Mouse (Mus musculus) cerebellum, adult 2 months (tissue): Measurements from ENCODE around the gene Hspa12a. TPM values are rescaled to one million over a fixed set of nuclear protein-coding genes. Genes with fewer than 3 reads are reported as not detected.

Experiments
- DNase-seq, 2 experiments: peaks; one replicate each; pipeline ENCODE4 v3.0.0; 2021
- H3K27ac ChIP-seq: fragments of 200-500 bp; 2 replicates; pipeline ENCODE4 v1.5.1; 2012; ENCODE audit warnings: low read length, control low read depth, inconsistent platforms; ENCODE audit not compliant: insufficient read depth
- H3K27me3 ChIP-seq: fragments of 200-500 bp; 2 replicates; pipeline ENCODE4 v1.6.1; 2012; ENCODE audit warnings: inconsistent platforms, mild to moderate bottlenecking, low read length, moderate library complexity; ENCODE audit not compliant: control insufficient read depth, insufficient read depth
- H3K4me1 ChIP-seq: fragments of 200-500 bp; 2 replicates; pipeline ENCODE4 v1.6.1; 2011; ENCODE audit warnings: low read length; ENCODE audit not compliant: control insufficient read depth, insufficient read depth
- H3K4me3 ChIP-seq: fragments of 200-500 bp; replicated peaks from 2 replicates; pipeline ENCODE3; 2011; ENCODE audit warnings: mild to moderate bottlenecking, low read depth, low read length, control low read depth; ENCODE audit not compliant: insufficient read depth
- CTCF ChIP-seq: fragments of 200-500 bp; IDR thresholded peaks from 2 replicates; pipeline ENCODE4 v1.5.1; 2011; ENCODE audit warnings: low read depth, mild to moderate bottlenecking, control low read depth, low read length, moderate library complexity, borderline replicate concordance; ENCODE audit not compliant: insufficient read depth
- POLR2A ChIP-seq: fragments of 200-500 bp; IDR thresholded peaks from 2 replicates; pipeline ENCODE4 v1.6.1; 2011; ENCODE audit warnings: low read length, control low read depth, borderline replicate concordance; ENCODE audit not compliant: insufficient read depth
- WGBS: fragments of 180-500 bp; shearing (Covaris S2); methylation state at CpG from one replicate; pipeline ENCODE4 v1.1.7; 2018; 5-methylcytosine and 5-hydroxymethylcytosine counted together
- polyA plus RNA-seq: library from polyadenylated mRNA; depleted of rRNA; stranded (reverse); fragments of >200 nt; gene quantifications from 2 replicates; pipeline ENCODE4 v1.2.3, GENCODE M21; 2012

Gene Hspa12a
- polyA plus RNA-seq, 1 experiment, result 103 TPM

DNA sequence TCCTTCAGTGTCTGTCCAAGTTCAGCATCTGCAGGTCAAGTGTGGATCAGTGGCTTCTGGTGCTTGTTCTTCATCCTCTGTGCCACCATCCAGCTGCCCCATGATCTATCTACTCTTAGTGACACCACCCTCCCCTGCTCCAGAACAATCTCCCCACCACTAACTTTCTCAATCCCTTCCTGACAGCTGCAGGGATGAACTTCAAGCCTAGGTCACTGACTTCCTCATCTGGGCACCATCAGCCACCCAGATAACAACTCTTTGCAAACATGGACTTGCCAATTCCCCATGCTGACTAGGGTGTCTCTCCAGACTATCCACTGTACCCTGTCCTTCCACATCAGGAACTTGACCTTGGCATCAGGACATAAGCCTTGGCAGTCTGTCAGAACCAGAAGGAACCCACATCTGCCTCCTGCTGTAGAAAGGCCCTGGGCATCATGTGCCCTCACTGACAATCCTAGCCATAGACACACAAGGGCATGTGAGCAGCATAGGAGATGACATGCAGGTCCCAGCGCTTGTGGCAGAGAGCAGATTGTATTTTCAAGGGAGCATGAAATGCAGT lies 79.4 kb downstream of the Hspa12a start:
- no peak for TF ChIP-seq POLR2A
- TF ChIP-seq CTCF, result no peak
- no peaks in the 10 kb centered on the region for H3K27me3 ChIP-seq
- 96% methylated on average over 1 of the region's 1 CpGs for WGBS
- peaks cover 5% of the 10 kb centered on the region for H3K4me1 ChIP-seq
- no peak overlapping the region for H3K4me3 ChIP-seq
- H3K27ac ChIP-seq, result no peak overlapping the region
- DNase-seq, result no peak

DNA sequence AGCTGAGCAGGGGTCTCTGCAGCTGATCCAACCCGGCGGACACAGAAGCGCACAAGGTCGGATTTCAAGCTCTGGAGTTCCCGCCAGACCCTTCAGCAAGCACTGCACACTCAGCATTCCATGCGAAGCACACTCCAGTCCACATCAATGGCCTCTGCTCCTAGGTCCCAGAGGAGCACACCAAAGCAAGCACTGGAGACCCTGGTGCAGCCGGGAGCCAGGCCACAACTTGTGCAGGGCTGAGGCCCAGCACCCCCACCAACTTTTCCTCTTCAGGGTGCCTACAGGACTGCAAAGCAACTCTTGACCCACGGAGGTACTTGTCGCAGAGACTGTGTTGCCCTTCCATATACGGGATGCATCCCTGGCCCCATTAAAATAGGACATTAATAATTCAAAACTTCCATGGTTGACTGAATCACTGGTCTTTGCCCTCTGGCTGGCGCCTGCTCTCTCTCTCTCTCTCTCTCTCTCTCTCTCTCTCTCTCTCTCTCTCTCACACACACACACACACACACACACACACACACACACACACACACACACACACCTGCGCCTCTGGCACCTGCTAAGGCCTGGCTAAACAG lies 82.2 kb downstream of the Hspa12a start:
- H3K27me3 ChIP-seq, result no peaks in the 10 kb centered on the region
- H3K27ac ChIP-seq, result no peak overlapping the region
- 40% methylated on average over 12 of the region's 12 CpGs for WGBS
- TF ChIP-seq CTCF, result no peak
- TF ChIP-seq POLR2A, result no peak
- DNase-seq, result no peak
- peak overlapping the region; percentile 75 for H3K4me3 ChIP-seq
- peaks cover 9% of the 10 kb centered on the region for H3K4me1 ChIP-seq

DNA sequence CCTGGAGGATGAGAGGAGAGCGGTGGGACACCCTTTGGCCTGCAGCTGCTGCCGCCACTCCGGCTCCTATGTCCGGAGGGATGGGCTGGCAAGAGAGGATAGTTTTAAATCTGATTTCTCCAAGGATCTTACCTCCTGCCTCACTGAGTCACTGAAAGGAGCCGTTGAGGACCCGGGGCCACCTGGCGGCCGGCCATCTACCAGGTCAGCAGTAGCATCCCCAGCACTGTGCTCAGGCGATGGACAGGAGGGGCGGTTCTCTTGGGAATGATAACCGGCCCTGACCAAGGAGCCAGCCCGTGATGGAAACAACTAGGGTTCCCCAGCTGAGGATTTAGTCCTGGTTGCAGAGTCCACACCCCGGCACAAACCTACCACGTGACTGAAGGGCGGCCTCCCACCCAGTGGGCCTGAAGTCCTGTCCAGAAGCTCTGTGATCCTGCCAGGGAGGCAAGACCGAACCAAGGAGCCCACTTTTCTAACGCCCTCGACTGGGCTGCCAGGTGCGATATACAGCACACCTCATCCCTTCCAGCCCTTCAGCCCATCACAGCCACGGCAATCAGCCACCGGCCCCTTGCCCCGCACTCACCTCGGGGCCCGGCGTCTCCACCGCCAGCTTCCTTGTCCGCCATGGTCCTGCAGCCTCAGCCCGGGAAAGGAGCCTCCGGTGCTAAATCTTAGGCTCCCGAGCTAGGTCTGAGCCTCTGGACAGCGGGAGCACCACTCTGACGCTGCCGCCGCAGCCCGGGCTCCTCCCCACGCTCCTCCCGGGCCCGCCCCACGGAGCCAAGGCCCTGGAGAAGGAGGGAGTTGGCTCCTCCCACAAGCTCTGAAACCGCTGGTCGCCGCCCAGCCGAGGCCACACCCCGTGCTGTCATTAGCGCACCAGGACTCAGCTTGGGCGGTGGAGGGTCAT lies 82.9 kb downstream of the Hspa12a start:
- no peaks in the 10 kb centered on the region for H3K27me3 ChIP-seq
- 0 out of 2 replicates have a peak overlapping the region, but pooled peaks have one; percentile 8 for H3K27ac ChIP-seq
- DNase-seq, result peak; percentile 85 to 88
- under 1% methylated on average over 46 of the region's 46 CpGs for WGBS
- H3K4me1 ChIP-seq, result peaks cover 10% of the 10 kb centered on the region
- peak overlapping the region; percentile 75 for H3K4me3 ChIP-seq
- TF ChIP-seq CTCF, result no peak
- TF ChIP-seq POLR2A, result peak; percentile 44; the same call in 1 of the 2 replicates

DNA sequence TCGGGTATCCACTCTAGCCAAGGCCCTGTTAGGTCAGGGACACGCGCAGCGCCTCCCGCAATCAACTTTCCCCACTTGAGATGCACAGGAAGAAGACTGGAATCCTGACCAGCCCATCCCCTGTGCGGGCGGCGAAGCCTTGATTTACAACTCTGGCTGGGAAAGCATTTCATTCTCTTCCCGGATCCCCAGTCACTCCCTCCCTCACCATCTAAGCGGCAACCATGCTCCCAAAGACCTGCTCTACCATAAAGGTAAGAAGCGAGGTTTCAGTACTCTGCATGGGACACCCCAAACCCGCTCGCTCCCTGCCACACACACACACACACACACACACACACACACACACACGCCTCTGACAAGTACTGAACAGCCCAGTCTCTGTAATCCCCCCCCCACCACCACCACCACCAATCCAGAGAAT lies 83.6 kb downstream of the Hspa12a start:
- DNase-seq, result peak in 1 of 2 experiments; percentile 32
- Histone ChIP-seq H3K27ac (no peak overlapping the region), H3K4me3 (peak overlapping the region; percentile 75), H3K4me1 (peaks cover 10% of the 10 kb centered on the region), H3K27me3 (no peaks in the 10 kb centered on the region)
- WGBS, result 13% methylated on average over 14 of the region's 14 CpGs
- TF ChIP-seq POLR2A (no peak), CTCF (no peak)

DNA sequence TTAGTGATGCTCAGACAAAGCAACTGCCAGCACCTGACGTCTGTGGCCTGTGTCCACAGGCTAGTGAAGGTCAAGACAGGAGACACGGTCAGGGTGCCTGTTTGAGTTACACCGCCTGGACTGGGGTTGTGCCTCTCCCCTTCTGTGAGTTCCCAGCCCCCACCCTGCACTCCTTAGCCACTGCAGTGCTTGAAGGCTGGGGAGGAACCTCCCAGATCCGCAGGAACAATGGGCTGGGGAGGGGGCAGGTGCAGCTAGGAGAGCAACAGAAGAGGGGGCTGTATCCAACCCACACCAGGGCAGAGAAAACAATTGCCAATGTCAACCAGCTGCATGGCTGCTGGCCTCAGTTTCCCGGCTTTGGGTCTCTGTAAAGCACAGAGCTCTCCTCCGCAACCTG lies 84.1 kb downstream of the Hspa12a start:
- Histone ChIP-seq H3K4me1 (peaks cover 10% of the 10 kb centered on the region), H3K27ac (no peak overlapping the region), H3K27me3 (no peaks in the 10 kb centered on the region), H3K4me3 (peak overlapping the region; percentile 75)
- TF ChIP-seq POLR2A (no peak), CTCF (no peak)
- WGBS, result 47% methylated on average over 6 of the region's 6 CpGs
- no peak for DNase-seq

DNA sequence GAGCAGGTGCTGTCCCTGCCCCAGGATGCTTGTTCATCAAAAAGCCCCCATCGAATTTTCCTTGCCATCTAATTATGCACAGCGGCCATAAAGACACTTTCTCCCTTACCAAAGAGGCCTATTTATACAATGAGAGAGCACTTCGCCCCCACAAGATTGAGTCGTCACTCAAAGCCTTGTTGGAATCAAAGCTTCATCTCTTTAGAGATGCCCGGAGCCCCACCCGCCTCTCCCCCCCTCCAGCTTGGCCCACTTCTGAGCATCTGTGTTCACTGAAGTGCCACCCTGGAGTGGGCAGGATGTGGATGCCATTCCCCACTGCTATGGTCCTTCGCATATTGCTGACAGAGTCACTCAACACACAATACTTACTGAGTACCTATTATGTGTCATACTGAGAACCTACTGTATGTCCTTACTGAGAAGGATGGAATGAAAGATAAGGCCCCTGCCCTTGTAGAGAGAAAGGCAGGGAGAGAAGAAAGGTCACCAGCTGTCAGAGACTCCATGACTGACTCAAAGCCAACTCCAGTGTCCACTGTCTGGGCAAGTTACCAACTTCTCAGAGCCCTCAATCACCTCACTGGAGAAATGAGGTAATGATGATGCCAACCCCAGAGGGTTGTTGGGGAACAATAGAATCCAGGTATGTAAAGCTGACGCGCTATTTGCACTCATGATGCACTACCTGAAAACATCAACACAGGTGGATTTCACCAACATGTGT lies 87.2 kb downstream of the Hspa12a start:
- peak in 1 of 2 experiments; percentile 32 for DNase-seq
- WGBS, result 68% methylated on average over 9 of the region's 9 CpGs
- H3K4me3 ChIP-seq, result no peak overlapping the region
- no peaks in the 10 kb centered on the region for H3K27me3 ChIP-seq
- no peak overlapping the region for H3K27ac ChIP-seq
- peaks cover 10% of the 10 kb centered on the region for H3K4me1 ChIP-seq
- TF ChIP-seq CTCF, result no peak
- no peak for TF ChIP-seq POLR2A

DNA sequence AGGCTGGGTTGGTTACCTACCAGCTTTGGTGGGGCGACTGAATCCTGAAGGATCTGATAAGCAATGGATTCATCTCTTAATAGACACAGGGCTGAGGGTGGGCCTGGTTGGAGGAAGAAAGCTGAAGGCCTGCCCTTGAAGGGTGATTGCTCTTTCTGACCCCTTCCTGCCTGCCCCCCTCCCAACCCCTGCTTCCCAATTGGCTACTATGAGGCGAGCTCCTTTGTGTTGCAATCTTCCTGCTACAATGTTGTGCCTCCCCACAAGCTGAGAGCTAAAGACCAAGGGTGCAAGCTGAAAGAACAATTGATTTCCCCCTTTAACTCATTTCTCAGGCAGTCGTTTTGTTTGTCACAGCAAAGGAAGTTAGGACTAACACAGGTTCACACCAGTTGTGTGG lies 88.6 kb downstream of the Hspa12a start:
- no peak for DNase-seq
- 87% methylated on average over 3 of the region's 3 CpGs for WGBS
- no peak for TF ChIP-seq CTCF
- no peak for TF ChIP-seq POLR2A
- Histone ChIP-seq H3K4me1 (peaks cover 10% of the 10 kb centered on the region), H3K27me3 (no peaks in the 10 kb centered on the region), H3K27ac (no peak overlapping the region), H3K4me3 (no peak overlapping the region)
